ENCODE assay signal across 26 mouse cellular contexts in genomic region chr1:92432791-92433190, GRCm38 (mm10). TPM values are rescaled to one million over a fixed set of nuclear protein-coding genes. Genes with fewer than 3 reads are reported as not detected.
"Had no signal": no experiment of that assay in that cellular context is flagged by ENCODE, and none has a peak within 500 bp of the region (broad histone marks: within the 10 kb centered on the region; RNA-seq: fewer than 3 reads in every experiment).

No protein-coding gene starts in this region.

- H3K36me3 ChIP-seq: lung, embryonic 15.5 days; midbrain, embryonic 13.5 days; midbrain, embryonic 15.5 days; neural tube, embryonic 12.5 days had no signal

- H3K4me2 ChIP-seq: lung, embryonic 15.5 days; midbrain, embryonic 11.5 days; midbrain, embryonic 13.5 days; midbrain, embryonic 15.5 days; neural tube, embryonic 12.5 days had no signal

- DNase-seq: liver, postnatal 0 days; lung, adult 2 months; lung, postnatal 14 days; lung, postnatal 36 days; right cerebral cortex, postnatal 14 days; right cerebral cortex, postnatal 4 days; spleen, adult 18-20 months; thymus, adult 18-20 months; thymus, postnatal 14 days; thymus, postnatal 36 days had no signal

- H3K9me3 ChIP-seq: lung, embryonic 15.5 days; midbrain, embryonic 13.5 days; midbrain, embryonic 15.5 days; neural tube, embryonic 12.5 days had no signal

- H3K9ac ChIP-seq: liver, postnatal 0 days; lung, embryonic 15.5 days; midbrain, embryonic 13.5 days; midbrain, embryonic 15.5 days; neural tube, embryonic 12.5 days had no signal

- H3K4me3 ChIP-seq: lung, embryonic 15.5 days; megakaryocyte, embryonic 14.5 days; midbrain, embryonic 13.5 days; midbrain, embryonic 15.5 days; neural tube, embryonic 12.5 days had no signal

- H3K4me1 ChIP-seq: neural tube, embryonic 12.5 days had no signal

- H3K27ac ChIP-seq: lung, embryonic 15.5 days; macrophage; midbrain, embryonic 13.5 days; midbrain, embryonic 15.5 days; neural tube, embryonic 12.5 days had no signal

- ATAC-seq: liver, postnatal 0 days; lung, postnatal 0 days; midbrain, embryonic 15.5 days had no signal

- H3K27me3 ChIP-seq: lung, embryonic 15.5 days; midbrain, embryonic 13.5 days; midbrain, embryonic 15.5 days; neural tube, embryonic 12.5 days had no signal

RNA-seq across cellular contexts. Expression of gene Olfr1416, which starts 52.1 kb away (rescaled TPM):
- total RNA-seq: megakaryocyte progenitor cell, adult 5-6 weeks; midbrain, postnatal 0 days; monocyte, adult 5-6 weeks had no signal
- polyA plus RNA-seq: liver, postnatal 0 days; lung, adult 2 months; lung, embryonic 15.5 days; lung, postnatal 0 days; macrophage; midbrain, embryonic 11.5 days; midbrain, embryonic 13.5 days; midbrain, embryonic 15.5 days; midbrain, postnatal 0 days; neural tube, embryonic 12.5 days; neural tube, embryonic 14.5 days; small intestine, adult 2 months; stomach, embryonic 14.5 days; stomach, embryonic 16.5 days; thymus, postnatal 0 days had no signal
